Mouse (Mus musculus) gastrocnemius, adult 2 months (tissue): Measurements from ENCODE around the gene Prpf40b. TPM values are rescaled to one million over a fixed set of nuclear protein-coding genes. Genes with fewer than 3 reads are reported as not detected.

Experiments
- DNase-seq: peaks from one replicate; pipeline ENCODE4 v3.0.0; 2022
- H3K27ac ChIP-seq: fragments of 200-600 bp; 2 replicates; pipeline ENCODE4 v1.8.1; 2022; ENCODE audit warnings: mild to moderate bottlenecking
- H3K4me3 ChIP-seq: fragments of 200-600 bp; 2 replicates; pipeline ENCODE4 v1.8.1; 2022; ENCODE audit warnings: mild to moderate bottlenecking, moderate library complexity
- CTCF ChIP-seq: fragments of 200-600 bp; IDR thresholded peaks from 2 replicates; pipeline ENCODE4 v1.8.1; 2022; ENCODE audit warnings: antibody characterized with exemption, mild to moderate bottlenecking, moderate library complexity
- intact Hi-C: fragments of 180-260 bp; cut with DNase I; formaldehyde crosslinking; loops from one replicate; pipeline ENCODE4 v1.15.1; 2025
- total RNA-seq, 2 experiments: library from RNA; stranded (reverse); gene quantifications; 2 replicates each; pipeline ENCODE4 v1.2.3; 2021

Prpf40b gene
- total RNA-seq, 2 experiments from 2014 or later = 24.8 to 27.0 TPM

DNA sequence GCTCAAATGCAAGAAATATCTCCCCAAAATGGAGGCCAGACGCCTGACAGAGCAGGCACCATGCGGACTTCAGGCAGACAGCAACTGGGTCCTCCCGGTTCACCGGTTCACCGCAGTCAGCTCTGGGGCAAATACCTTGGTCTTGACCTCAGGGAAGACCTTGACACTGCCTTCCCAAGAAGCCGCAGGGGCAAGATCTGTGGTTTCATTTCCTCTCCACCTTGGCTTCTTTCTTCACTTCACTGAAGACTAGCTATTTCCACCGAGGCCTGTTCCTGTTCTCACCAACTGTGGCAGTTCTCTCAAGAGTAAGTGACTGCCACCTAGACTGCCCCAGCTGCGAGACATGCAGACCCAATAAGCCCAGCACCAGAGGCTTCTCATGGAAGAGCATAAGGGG lies 70.0 kb downstream of the Prpf40b start:
- TF ChIP-seq CTCF = no peak
- DNase-seq = peak; percentile 6
- Histone ChIP-seq H3K27ac (no peak overlapping the region), H3K4me3 (no peak overlapping the region)
- intact Hi-C loops = no loop called here

Other genes starting within 250 kb of the Prpf40b start
- gene Prph, start 239.9 kb upstream of the Prpf40b start, total RNA-seq = 1 to 10 TPM in 1 of 2 experiments, under 1 TPM in 1; 0.31 to 1.2 TPM
- not detected for gene Troap, start 220.5 kb upstream of the Prpf40b start, total RNA-seq
- gene C1ql4, start 207.3 kb upstream of the Prpf40b start, total RNA-seq = not detected
- gene Dnajc22, start 201.9 kb upstream of the Prpf40b start, total RNA-seq = not detected
- 1 to 10 TPM; 3.7 to 4.3 TPM for gene Spats2, start 169.2 kb upstream of the Prpf40b start, total RNA-seq
- not detected for gene Kcnh3, start 70.2 kb upstream of the Prpf40b start, total RNA-seq
- 10 to 100 TPM; 25.6 to 33.7 TPM for gene Mcrs1, start 43.1 kb upstream of the Prpf40b start, total RNA-seq
- gene Fam186b, start 801 bp downstream of the Prpf40b start, total RNA-seq = not detected
- gene Fmnl3, start 75.4 kb downstream of the Prpf40b start, total RNA-seq = 1 to 10 TPM; 5.5 to 7.2 TPM
- gene Tmbim6, start 97.8 kb downstream of the Prpf40b start, total RNA-seq = 100 to 1,000 TPM; 181 to 184 TPM
- gene Nckap5l, start 162.7 kb downstream of the Prpf40b start, total RNA-seq = 1 to 10 TPM; 2.3 to 2.7 TPM
- 1 to 10 TPM; 4.3 to 4.5 TPM for gene Bcdin3d, start 179.6 kb downstream of the Prpf40b start, total RNA-seq
- gene Faim2, start 233.1 kb downstream of the Prpf40b start, total RNA-seq = under 1 TPM in 1 of 2 experiments, not detected in 1; 0.75 TPM